12 mouse cellular contexts compared by ENCODE assay signal in genomic region chr6:38355862-38356261, GRCm38 (mm10). TPM values are rescaled to one million over a fixed set of nuclear protein-coding genes. Genes with fewer than 3 reads are reported as not detected.
A peak's percentile ranks its signal among the peaks of the same experiment; 100 is the strongest.
DNase-seq lines count a peak whose midpoint lies in the region; ATAC-seq and TF ChIP-seq lines count a peak whose summit lies in the region.
"Had no signal": no experiment of that assay in that cellular context is flagged by ENCODE, and none has a peak within 500 bp of the region (broad histone marks: within the 10 kb centered on the region; RNA-seq: fewer than 3 reads in every experiment).

No protein-coding gene starts in this region.

- H3K9me3 ChIP-seq in heart, embryonic 15.5 days (replicated peaks), result no peaks in the 10 kb centered on the region
- no peaks in the 10 kb centered on the region for H3K9me3 ChIP-seq in ES-Bruce4 (replicated peaks; ENCODE audit: control insufficient read depth, insufficient read depth, low read length, poor library complexity, severe bottlenecking)
- H3K9me3 ChIP-seq: embryonic facial prominence, embryonic 15.5 days; limb, embryonic 10.5 days; neural tube, embryonic 13.5 days had no signal

- no peak for DNase-seq in heart, postnatal 25 days (ENCODE audit: low spot score)
- DNase-seq in 3T3-L1 (ENCODE audit: low read depth, low spot score), result peak; percentile 67
- peak; percentile 58 for DNase-seq in induced T-regulatory cell, adult 2 months (ENCODE audit: low read depth)
- no peak for DNase-seq in frontal cortex, postnatal 36 days (ENCODE audit: low spot score in 2 of 2)
- DNase-seq in spleen, postnatal 10 days (ENCODE audit: low spot score in 2 of 2), result no peak
- DNase-seq: cerebellum, adult 11 months; kidney, postnatal 4 days had no signal

- no peak overlapping the region for H3K4me3 ChIP-seq in heart, embryonic 15.5 days
- H3K4me3 ChIP-seq in ES-Bruce4 (ENCODE audit: low read depth, low read length), result no peak overlapping the region
- H3K4me3 ChIP-seq: limb, embryonic 10.5 days had no signal

- peaks cover 16% of the 10 kb centered on the region for H3K4me1 ChIP-seq in heart, embryonic 15.5 days (replicated peaks)
- H3K4me1 ChIP-seq in ES-Bruce4 (ENCODE audit: control insufficient read depth, insufficient read depth, low read length), result peaks cover 2% of the 10 kb centered on the region

- peaks cover 10% of the 10 kb centered on the region; the same call in 1 of the 2 replicates for H3K27me3 ChIP-seq in heart, embryonic 15.5 days
- no peaks in the 10 kb centered on the region for H3K27me3 ChIP-seq in ES-Bruce4 (ENCODE audit: control insufficient read depth, insufficient read depth, low read length, poor library complexity, severe bottlenecking)

- peak overlapping the region; percentile 71; the same call in 1 of the 2 replicates for H3K4me2 ChIP-seq in heart, embryonic 15.5 days

- no peak for ATAC-seq in heart, embryonic 15.5 days (replicated peaks; ENCODE audit: insufficient number of reproducible peaks, insufficient read depth, low FRiP score, low read depth)

- TF ChIP-seq EP300 in ES-Bruce4 (IDR thresholded peaks at IDR 0.05; ENCODE audit: insufficient read depth, low read depth, low read length), result no peak

- TF ChIP-seq POLR2A in ES-Bruce4 (IDR thresholded peaks at IDR 0.05; ENCODE audit: insufficient read depth, low read length), result no peak

- TF ChIP-seq CTCF in ES-Bruce4 (IDR thresholded peaks at IDR 0.05; ENCODE audit: low read depth, low read length), result no peak

- H3K36me3 ChIP-seq in heart, embryonic 15.5 days, result no peaks in the 10 kb centered on the region
- no peaks in the 10 kb centered on the region for H3K36me3 ChIP-seq in ES-Bruce4 (ENCODE audit: control insufficient read depth, insufficient read depth, low read length, poor library complexity, severe bottlenecking)
- H3K36me3 ChIP-seq: embryonic facial prominence, embryonic 15.5 days; limb, embryonic 10.5 days; neural tube, embryonic 13.5 days had no signal

- no peak overlapping the region for H3K27ac ChIP-seq in heart, embryonic 15.5 days
- 0 out of 2 replicates have a peak overlapping the region, but pooled peaks have one; percentile 40 for H3K27ac ChIP-seq in ES-Bruce4 (ENCODE audit: insufficient read depth, low read length)
- H3K27ac ChIP-seq: embryonic facial prominence, embryonic 15.5 days; limb, embryonic 10.5 days; neural tube, embryonic 13.5 days had no signal

- 32% methylated on average over 7 of the region's 7 CpGs for WGBS in heart, embryonic 15.5 days

- H3K9ac ChIP-seq in heart, embryonic 15.5 days, result no peak overlapping the region
- no peak overlapping the region for H3K9ac ChIP-seq in ES-Bruce4 (ENCODE audit: low read depth, poor library complexity, severe bottlenecking)
- H3K9ac ChIP-seq: embryonic facial prominence, embryonic 15.5 days; neural tube, embryonic 13.5 days had no signal

- intact Hi-C loops in heart, postnatal 25 days (cut with DNase I), result loop anchor here (5.0 kb wide), 1 partner anchor 59 kb away; the partner anchor contains the start of gene Zc3hav1l

RNA-seq across cellular contexts. Expression of gene Zc3hav1, which starts 1.5 kb away (rescaled TPM):
- 7.8 and 10.1 TPM in 2 replicates for polyA plus RNA-seq in heart, embryonic 15.5 days (2015; fragmentation: Nextera tagmentation; extraction: Ambion mirVana)
- total RNA-seq in heart, postnatal 25 days (2021), result 10 to 100 TPM; 12.6 to 15.3 TPM
- 37.6 and 39.1 TPM in 2 replicates for polyA plus RNA-seq in ES-Bruce4 (2011; ENCODE audit: insufficient read depth, insufficient read length, low read depth, missing spikeins)

RNA-seq across cellular contexts. Expression of gene Ttc26, which starts 25.4 kb away (rescaled TPM):
- polyA plus RNA-seq in heart, embryonic 15.5 days (2015; fragmentation: Nextera tagmentation; extraction: Ambion mirVana), result 2.3 and 3.5 TPM in 2 replicates
- total RNA-seq in heart, postnatal 25 days (2021), result 1 to 10 TPM; 2.2 to 2.5 TPM
- 12.1 and 14.3 TPM in 2 replicates for polyA plus RNA-seq in ES-Bruce4 (2011; ENCODE audit: insufficient read depth, insufficient read length, low read depth, missing spikeins)

RNA-seq across cellular contexts. Expression of gene Zc3hav1l, which starts 56.8 kb away (rescaled TPM):
- 5.1 and 7.1 TPM in 2 replicates for polyA plus RNA-seq in heart, embryonic 15.5 days (2015; fragmentation: Nextera tagmentation; extraction: Ambion mirVana)
- total RNA-seq in heart, postnatal 25 days (2021), result 1 to 10 TPM; 1.6 to 2.4 TPM
- polyA plus RNA-seq in ES-Bruce4 (2011; ENCODE audit: insufficient read depth, insufficient read length, low read depth, missing spikeins), result 22.8 and 23.2 TPM in 2 replicates

Comparison
In these comparisons a context has a peak if more than half of its experiments do, and no peak if none do; other contexts are left out.
1. DNase-seq: peak in 3T3-L1 (single experiment) and induced T-regulatory cell, adult 2 months (single experiment); none in heart, postnatal 25 days (single experiment), frontal cortex, postnatal 36 days (0 of 2) and spleen, postnatal 10 days (0 of 2).